Mouse (Mus musculus) heart, postnatal 10 days (tissue): Measurements from ENCODE around the gene Erbb2. TPM values are rescaled to one million over a fixed set of nuclear protein-coding genes. Genes with fewer than 3 reads are reported as not detected.

Experiments used
- DNase-seq, 2 experiments: peaks; one replicate each; pipeline ENCODE4 v3.0.0; 2021
- intact Hi-C: fragments of 180-260 bp; cut with DNase I; formaldehyde crosslinking; loops from one replicate; pipeline ENCODE4 v1.15.1; 2025
- total RNA-seq, 2 experiments: library from RNA; stranded (reverse); gene quantifications; 2 replicates each; pipeline ENCODE4 v1.2.3; 2021

Gene Erbb2
- total RNA-seq, 2 experiments from 2014 or later = 12.7 to 19.3 TPM

- DNase-seq = peak; percentile 47 to 48
- intact Hi-C loops = no loop called here
These were observed 37.9 kb downstream of the Erbb2 start for GRCm38 (mm10) chr11:98449921-98450771.

GRCm38 (mm10) chr11:98455484-98455883 is 43.2 kb downstream of the Erbb2 start:
- DNase-seq = no peak
- intact Hi-C loops = loop anchor here (5.0 kb wide), 1 partner anchor 188 kb away; no protein-coding TSS in a partner anchor

DNA sequence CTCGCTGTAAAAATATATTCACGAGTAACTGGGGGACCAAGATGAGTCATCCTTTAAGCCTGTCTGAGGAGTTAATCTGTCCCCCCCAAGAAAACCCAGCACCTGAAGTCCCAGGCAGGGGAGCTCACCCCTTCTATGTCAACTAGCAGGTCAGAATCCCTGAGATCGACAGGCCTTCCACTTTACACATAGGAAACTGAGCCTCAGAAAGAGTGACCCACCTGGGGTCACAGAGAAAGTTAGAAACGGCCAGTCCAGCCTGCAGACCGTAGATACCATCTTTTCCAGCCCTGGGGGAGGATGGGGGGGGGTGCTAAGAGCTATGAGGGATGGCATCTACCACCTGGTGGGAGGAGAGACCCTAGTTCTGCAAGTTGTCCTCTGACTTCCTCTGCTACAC is 44.3 kb downstream of the Erbb2 start:
- DNase-seq = no peak

DNA sequence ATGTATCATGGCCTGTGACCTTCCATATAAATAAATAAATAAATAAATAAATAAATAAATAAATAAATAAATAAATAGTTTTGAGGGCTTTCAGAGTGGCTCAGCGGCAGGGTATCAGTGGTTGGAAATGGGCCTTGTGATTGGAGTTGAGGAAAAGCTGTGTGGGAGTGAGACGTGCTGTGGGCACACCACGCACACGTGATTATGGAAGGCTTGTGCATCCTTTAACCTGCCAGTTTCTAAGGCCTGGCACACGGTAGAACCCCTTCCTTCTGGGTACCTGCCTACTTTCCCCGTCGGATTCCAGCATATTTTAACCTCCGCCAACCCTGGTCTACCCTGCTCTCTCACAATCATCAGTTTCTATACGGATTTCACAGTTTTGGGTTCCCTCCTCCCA is 44.7 kb downstream of the Erbb2 start:
- intact Hi-C loops = loop anchor here (1.0 to 5.0 kb wide), 2 partner anchors 115 to 190 kb away; no protein-coding TSS in a partner anchor
- DNase-seq = no peak

More for the DNA sequence above, 44.3 kb downstream of the Erbb2 start:
- intact Hi-C loops = loop anchor here (5.0 kb wide), 1 partner anchor 189 kb away; no protein-coding TSS in a partner anchor

DNA sequence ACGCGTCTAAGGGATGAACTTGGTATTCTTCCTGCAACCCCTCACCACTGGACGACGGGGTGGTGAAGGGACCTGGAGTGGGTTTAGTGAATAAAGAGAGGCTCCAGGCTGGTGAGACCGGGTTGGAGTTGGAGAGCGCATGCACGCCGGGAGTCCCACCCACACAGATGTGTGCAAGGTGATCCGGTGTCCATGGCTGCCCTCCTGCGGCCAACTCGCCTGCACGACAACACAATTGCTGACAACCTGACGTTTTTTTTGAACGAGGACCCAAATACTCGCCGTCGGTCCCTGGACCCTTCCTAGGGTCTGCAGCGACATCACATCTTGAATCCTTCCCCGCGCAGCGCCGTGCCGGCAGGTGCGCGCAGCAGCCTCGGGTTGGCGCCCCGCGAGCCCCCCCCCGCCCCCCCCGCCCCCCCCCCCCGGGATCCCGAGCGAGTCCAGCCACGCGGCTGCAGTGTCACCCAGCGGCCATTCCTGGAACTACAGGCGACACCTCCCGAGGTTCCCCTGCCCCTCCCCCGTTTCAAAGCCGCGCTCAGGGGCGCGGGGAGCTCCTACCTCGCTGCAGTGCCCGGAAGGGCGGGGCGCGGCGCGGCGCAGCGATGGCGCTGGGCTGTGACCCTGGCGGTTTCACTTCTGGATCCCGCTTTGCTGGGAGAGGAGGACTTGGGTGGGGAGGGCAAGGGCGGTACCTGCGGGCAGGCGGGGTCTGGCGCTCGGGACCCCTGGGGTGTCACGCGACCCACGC is 45.3 kb downstream of the Erbb2 start:
- DNase-seq = peak; percentile 86 to 91

GRCm38 (mm10) chr11:98458121-98458990 is 46.1 kb downstream of the Erbb2 start:
- DNase-seq = no peak

More for the DNA sequence above, 45.3 kb downstream of the Erbb2 start:
- intact Hi-C loops = loop anchor here (1.0 to 5.0 kb wide), 2 partner anchors 115 to 190 kb away; no protein-coding TSS in a partner anchor

DNA sequence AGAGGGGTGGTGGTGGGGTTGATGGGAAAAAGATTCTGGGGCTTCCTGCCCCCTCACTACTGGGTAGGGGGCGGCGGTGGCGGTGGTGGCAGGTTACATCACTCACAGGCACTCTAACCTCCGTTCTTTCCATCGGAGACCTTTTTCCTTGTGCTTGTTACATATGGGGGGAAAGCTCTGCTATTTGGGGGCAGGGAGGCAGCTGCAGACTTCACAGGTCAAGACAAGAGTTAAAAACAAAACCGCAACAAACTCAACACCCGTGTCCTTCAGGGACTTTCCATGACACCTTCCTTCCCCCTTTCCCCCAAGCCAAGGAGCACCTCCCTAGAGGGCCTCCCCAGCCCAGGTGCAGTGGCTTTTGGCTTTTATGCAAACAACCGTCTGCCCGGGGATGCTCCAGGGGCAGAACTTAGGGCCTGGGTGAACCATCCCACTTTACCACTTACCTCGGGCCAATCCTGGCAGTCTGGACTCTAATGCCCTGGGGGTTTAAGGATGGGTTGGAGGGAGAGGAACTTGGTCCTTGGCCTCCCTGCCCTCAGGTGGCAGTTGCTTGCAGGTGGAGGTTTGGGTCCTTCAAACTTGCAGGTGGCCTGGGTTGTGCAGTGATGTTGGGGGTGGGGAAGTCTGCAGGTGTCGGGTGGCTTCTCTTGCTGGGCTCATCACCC is 46.9 kb downstream of the Erbb2 start:
- no peak for DNase-seq
- intact Hi-C loops = loop anchor here (5.0 kb wide), 1 partner anchor 192 kb away; no protein-coding TSS in a partner anchor

More at GRCm38 (mm10) chr11:98458121-98458990, 46.1 kb downstream of the Erbb2 start:
- intact Hi-C loops = loop anchor here (5.0 kb wide), 1 partner anchor 191 kb away; no protein-coding TSS in a partner anchor

DNA sequence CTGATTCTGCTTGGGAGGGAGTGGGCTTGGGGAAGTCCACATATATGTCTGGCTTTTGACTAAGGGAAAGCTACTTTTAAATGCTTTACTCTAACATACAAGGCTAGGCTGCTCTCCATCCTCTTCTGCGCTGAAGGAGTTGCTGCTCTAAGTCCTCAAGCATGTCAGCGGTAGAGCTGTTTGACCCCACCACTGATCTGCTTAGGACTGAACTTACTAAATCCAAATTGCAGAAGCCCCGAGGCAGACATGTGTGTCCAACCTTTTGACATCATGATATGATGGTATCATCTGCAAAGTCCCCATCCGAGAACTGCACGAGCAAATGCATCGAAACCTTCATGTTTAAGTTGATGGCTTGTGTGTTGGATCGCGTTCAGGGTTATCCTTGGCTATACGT is 47.6 kb downstream of the Erbb2 start:
- DNase-seq = no peak
- intact Hi-C loops = loop anchor here (5.0 kb wide), 1 partner anchor 193 kb away; no protein-coding TSS in a partner anchor

GRCm38 (mm10) chr11:98461109-98461720 is 48.9 kb downstream of the Erbb2 start:
- intact Hi-C loops = no loop called here
- DNase-seq = no peak

- no peak for DNase-seq
- intact Hi-C loops = no loop called here
These were observed 50.0 kb downstream of the Erbb2 start for GRCm38 (mm10) chr11:98462255-98462654.

DNA sequence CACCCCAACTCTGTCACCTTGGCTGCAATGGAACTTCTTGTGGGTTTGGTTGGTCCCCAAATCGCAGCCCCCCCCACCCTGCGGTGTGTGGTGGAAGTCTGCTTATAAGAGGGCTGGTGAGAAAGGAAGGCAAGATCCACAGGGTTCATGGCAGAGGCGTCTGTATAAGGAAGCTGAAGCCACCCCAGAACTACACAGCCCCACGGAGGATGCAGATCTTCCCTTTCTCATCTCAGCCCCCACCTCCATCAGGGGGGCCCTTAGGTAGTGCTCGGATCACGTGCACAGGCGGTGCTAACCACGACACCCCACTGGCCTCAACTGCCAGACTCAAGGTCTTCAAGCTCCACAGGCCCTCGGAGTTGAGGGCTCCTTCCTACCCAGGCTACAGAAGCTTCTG is 51.6 kb downstream of the Erbb2 start:
- DNase-seq = no peak
- intact Hi-C loops = no loop called here

DNA sequence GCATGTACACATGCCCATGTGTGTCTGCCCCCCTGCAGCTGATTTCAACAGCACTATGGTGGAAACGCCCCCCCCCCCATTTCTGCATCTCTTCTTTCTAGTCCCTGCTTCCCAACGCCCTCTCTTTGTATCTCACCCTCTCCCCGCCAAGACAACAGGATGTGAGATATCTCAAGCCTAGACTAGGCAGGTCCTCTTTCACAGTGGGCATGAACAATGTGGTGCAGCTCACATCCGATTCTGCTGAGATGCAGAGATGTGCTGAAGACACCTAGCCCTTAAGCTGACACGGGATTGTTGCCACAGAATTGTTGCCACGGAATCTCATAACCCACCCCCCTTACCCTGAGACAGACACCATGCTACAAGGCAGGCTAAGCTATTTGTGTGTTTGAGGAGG is 52.2 kb downstream of the Erbb2 start:
- no peak for DNase-seq
- intact Hi-C loops = no loop called here

- intact Hi-C loops = no loop called here
- no peak for DNase-seq
These were observed 57.8 kb downstream of the Erbb2 start for GRCm38 (mm10) chr11:98469761-98470714.

- intact Hi-C loops = no loop called here
- DNase-seq = no peak
These were observed 58.5 kb downstream of the Erbb2 start for GRCm38 (mm10) chr11:98470795-98471194.

DNA sequence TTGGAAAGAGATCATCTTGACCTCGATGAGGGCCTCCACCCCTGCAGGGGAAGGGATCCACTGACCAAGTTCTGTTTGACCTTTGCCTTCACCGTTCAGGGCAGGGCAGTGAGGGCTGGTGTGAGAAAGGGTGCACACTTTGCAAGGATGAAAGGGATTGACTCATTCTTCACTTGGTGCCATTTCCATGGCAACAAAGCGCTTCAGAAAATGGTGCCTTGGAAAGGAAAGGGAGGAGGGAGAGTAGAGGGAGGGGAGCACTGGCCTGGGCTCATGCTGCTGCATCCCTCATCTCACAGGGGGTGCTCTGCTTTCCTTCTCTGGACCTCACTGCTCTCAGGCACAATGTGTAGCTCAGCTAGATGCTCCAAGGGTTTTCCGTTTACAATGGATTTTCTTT is 60.4 kb downstream of the Erbb2 start:
- intact Hi-C loops = no loop called here
- DNase-seq = no peak

DNA sequence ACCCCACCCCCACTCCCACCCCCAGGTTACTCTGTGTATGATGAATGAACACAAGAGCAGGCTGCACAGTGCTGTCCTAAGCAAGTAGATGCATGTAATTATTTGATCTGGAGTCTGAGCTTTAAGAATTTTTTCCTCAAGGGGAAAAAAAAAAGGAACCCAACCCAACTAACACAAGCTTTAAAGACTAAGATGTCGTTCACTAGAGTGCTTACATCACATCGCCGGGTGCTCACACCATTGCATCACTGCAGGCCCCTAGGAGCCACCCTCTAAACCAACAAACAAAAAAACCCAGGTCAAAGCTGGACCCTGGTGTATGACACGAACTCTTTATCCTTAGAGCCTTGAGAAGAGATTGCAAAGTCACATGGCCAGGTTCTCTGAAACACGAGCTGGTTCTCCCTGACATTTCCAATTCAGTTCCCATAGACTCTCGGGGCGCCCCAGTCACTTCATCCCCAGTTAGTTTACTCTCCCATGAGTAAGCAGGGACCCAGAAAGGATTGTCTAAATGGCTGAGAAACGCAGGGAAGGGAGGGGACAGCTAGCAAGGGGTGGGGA is 61.7 kb downstream of the Erbb2 start:
- no peak for DNase-seq
- intact Hi-C loops = no loop called here

- no peak for DNase-seq
- intact Hi-C loops = no loop called here
These were observed 62.7 kb downstream of the Erbb2 start for GRCm38 (mm10) chr11:98474967-98475366.
